Mouse (Mus musculus): ENCODE measurements around the gene Prr9. TPM values are rescaled to one million over a fixed set of nuclear protein-coding genes. Genes with fewer than 3 reads are reported as not detected.

Prr9 gene
- polyA plus RNA-seq, 1 experiment from 2014 or later, result not detected

- H3K36me3 ChIP-seq (ENCODE audit: insufficient read depth, low read length), result no peaks in the 10 kb centered on the region
- ATAC-seq (replicated peaks; ENCODE audit: low FRiP score, low read depth) (peak; percentile 60), DNase-seq (ENCODE audit: low spot score) (peak; percentile 67)
- no peaks in the 10 kb centered on the region for H3K9me3 ChIP-seq (replicated peaks; ENCODE audit: low read length)
- peak overlapping the region; percentile 57; the same call in 1 of the 2 replicates for H3K27ac ChIP-seq
- 0% methylated on average over 42 of the region's 76 CpGs for whole genome bisulfite sequencing
- no peaks in the 10 kb centered on the region for H3K4me1 ChIP-seq (replicated peaks; ENCODE audit: insufficient read depth, low read length)
- peak overlapping the region; percentile 96 for H3K4me2 ChIP-seq (ENCODE audit: low read length)
- TF ChIP-seq CTCF (IDR thresholded peaks at IDR 0.05; ENCODE audit: low read depth), result no peak
- H3K4me3 ChIP-seq (replicated peaks; ENCODE audit: low read depth, low read length), result peak overlapping the region; percentile 74
- peak overlapping the region; percentile 61 for H3K9ac ChIP-seq (ENCODE audit: low read depth, low read length)
- no peaks in the 10 kb centered on the region for H3K27me3 ChIP-seq (ENCODE audit: insufficient read depth, low read length)
These were observed 42.3 kb downstream of the Prr9 start for GRCm38 (mm10) chr3:92081285-92081931.

GRCm38 (mm10) chr3:92080462-92081284, 43.1 kb downstream of the Prr9 start:
- Histone ChIP-seq H3K4me1 (replicated peaks; ENCODE audit: insufficient read depth, low read length) (no peaks in the 10 kb centered on the region), H3K27me3 (ENCODE audit: insufficient read depth, low read length) (no peaks in the 10 kb centered on the region), H3K4me3 (replicated peaks; ENCODE audit: low read depth, low read length) (peak overlapping the region; percentile 74), H3K9me3 (replicated peaks; ENCODE audit: low read length) (no peaks in the 10 kb centered on the region), H3K4me2 (ENCODE audit: low read length) (peak overlapping the region; percentile 96), H3K9ac (ENCODE audit: low read depth, low read length) (peak overlapping the region; percentile 61), H3K27ac (peak overlapping the region; percentile 57; the same call in 1 of the 2 replicates), H3K36me3 (ENCODE audit: insufficient read depth, low read length) (no peaks in the 10 kb centered on the region)
- peak; percentile 85 for ATAC-seq (replicated peaks; ENCODE audit: low FRiP score, low read depth)
- WGBS, result under 1% methylated on average over 63 of the region's 82 CpGs
- peak; percentile 82 for DNase-seq (ENCODE audit: low spot score)
- TF ChIP-seq CTCF (IDR thresholded peaks at IDR 0.05; ENCODE audit: low read depth), result peak; percentile 15; the same call in 1 of the 2 replicates

Other genes starting within 250 kb of the Prr9 start
- gene Pglyrp3, start 109.4 kb downstream of the Prr9 start, polyA plus RNA-seq (2015; fragmentation: Nextera tagmentation; extraction: Ambion mirVana), result not detected in 2 replicates
- 1.4 and 1.8 TPM in 2 replicates for gene Lor, start 40.8 kb downstream of the Prr9 start, polyA plus RNA-seq (2015; fragmentation: Nextera tagmentation; extraction: Ambion mirVana)
- not detected in 2 replicates for gene Lelp1, start 18.8 kb upstream of the Prr9 start, polyA plus RNA-seq (2015; fragmentation: Nextera tagmentation; extraction: Ambion mirVana)
- 0.05 and 0.50 TPM in 2 replicates for gene Sprr2a1, start 91.9 kb upstream of the Prr9 start, polyA plus RNA-seq (2015; fragmentation: Nextera tagmentation; extraction: Ambion mirVana)
- gene Sprr2a2, start 92.0 kb upstream of the Prr9 start, polyA plus RNA-seq (2015; fragmentation: Nextera tagmentation; extraction: Ambion mirVana), result 9.6 and 27.3 TPM in 2 replicates
- gene Sprr2a3, start 161.5 kb upstream of the Prr9 start, polyA plus RNA-seq (2015; fragmentation: Nextera tagmentation; extraction: Ambion mirVana), result 1.2 and 6.0 TPM in 2 replicates
- gene Sprr2b, start 192.7 kb upstream of the Prr9 start, polyA plus RNA-seq (2015; fragmentation: Nextera tagmentation; extraction: Ambion mirVana), result not detected in 2 replicates
- not detected in 2 replicates for gene Sprr2d, start 215.2 kb upstream of the Prr9 start, polyA plus RNA-seq (2015; fragmentation: Nextera tagmentation; extraction: Ambion mirVana)
- not detected in 2 replicates for gene Sprr2e, start 228.2 kb upstream of the Prr9 start, polyA plus RNA-seq (2015; fragmentation: Nextera tagmentation; extraction: Ambion mirVana)
- gene Sprr2f, start 241.2 kb upstream of the Prr9 start, polyA plus RNA-seq (2015; fragmentation: Nextera tagmentation; extraction: Ambion mirVana), result 30.3 and 58.0 TPM in 2 replicates